Mouse (Mus musculus): Measurements from ENCODE around the gene Arl15.

Gene Arl15

GRCm38 (mm10) chr13:113845229-113845628, 50.9 kb downstream of the Arl15 start:
- no peak for DNase-seq

GRCm38 (mm10) chr13:113846413-113846812, 52.1 kb downstream of the Arl15 start:
- no peak for DNase-seq

- no peak for DNase-seq
These were observed 56.2 kb downstream of the Arl15 start for GRCm38 (mm10) chr13:113850431-113851034.

GRCm38 (mm10) chr13:113851602-113852375, 57.5 kb downstream of the Arl15 start:
- DNase-seq, result no peak

- no peak for DNase-seq
These were observed 58.0 kb downstream of the Arl15 start for GRCm38 (mm10) chr13:113852376-113852666.

GRCm38 (mm10) chr13:113854146-113854545, 59.8 kb downstream of the Arl15 start:
- DNase-seq, result no peak

- no peak for DNase-seq
These were observed 60.4 kb downstream of the Arl15 start for GRCm38 (mm10) chr13:113854551-113855312.

- DNase-seq, result no peak
These were observed 62.6 kb downstream of the Arl15 start for GRCm38 (mm10) chr13:113856946-113857345.

- no peak for DNase-seq
These were observed 64.5 kb downstream of the Arl15 start for GRCm38 (mm10) chr13:113858667-113859391.

GRCm38 (mm10) chr13:113859392-113859776, 65.1 kb downstream of the Arl15 start:
- no peak for DNase-seq

- no peak for DNase-seq
These were observed 66.5 kb downstream of the Arl15 start for GRCm38 (mm10) chr13:113860816-113861215.

- no peak for DNase-seq
These were observed 66.9 kb downstream of the Arl15 start for GRCm38 (mm10) chr13:113861231-113861630.

- no peak for DNase-seq
These were observed 68.6 kb downstream of the Arl15 start for GRCm38 (mm10) chr13:113862951-113863350.

GRCm38 (mm10) chr13:113863688-113864087, 69.4 kb downstream of the Arl15 start:
- DNase-seq, result no peak

GRCm38 (mm10) chr13:113864278-113864677, 70.0 kb downstream of the Arl15 start:
- DNase-seq, result no peak

GRCm38 (mm10) chr13:113864893-113865292, 70.6 kb downstream of the Arl15 start:
- peak; percentile 31 for DNase-seq

GRCm38 (mm10) chr13:113865378-113865777, 71.1 kb downstream of the Arl15 start:
- DNase-seq, result no peak

GRCm38 (mm10) chr13:113865806-113866205, 71.5 kb downstream of the Arl15 start:
- DNase-seq, result peak; percentile 25

GRCm38 (mm10) chr13:113867736-113868135, 73.4 kb downstream of the Arl15 start:
- DNase-seq, result no peak

- peak; percentile 40 for DNase-seq
These were observed 75.2 kb downstream of the Arl15 start for GRCm38 (mm10) chr13:113869212-113870205.

GRCm38 (mm10) chr13:113870403-113870802, 76.1 kb downstream of the Arl15 start:
- no peak for DNase-seq

- DNase-seq, result no peak
These were observed 77.5 kb downstream of the Arl15 start for GRCm38 (mm10) chr13:113871853-113872252.

Measured in cerebellum, adult 8-10 months (tissue).